Mouse (Mus musculus) lung, postnatal 0 days (tissue): Measurements from ENCODE around the gene Drap1.

Experiments used
- CTCF ChIP-seq: IDR thresholded peaks from 2 replicates; pipeline ENCODE4 v1.5.1; 2016; ENCODE audit warnings: antibody characterized with exemption, mild to moderate bottlenecking
- EP300 ChIP-seq: IDR thresholded peaks from 2 replicates; pipeline ENCODE4 v1.6.1; 2016; ENCODE audit warnings: antibody characterized with exemption, mild to moderate bottlenecking, control low read depth

DNA sequence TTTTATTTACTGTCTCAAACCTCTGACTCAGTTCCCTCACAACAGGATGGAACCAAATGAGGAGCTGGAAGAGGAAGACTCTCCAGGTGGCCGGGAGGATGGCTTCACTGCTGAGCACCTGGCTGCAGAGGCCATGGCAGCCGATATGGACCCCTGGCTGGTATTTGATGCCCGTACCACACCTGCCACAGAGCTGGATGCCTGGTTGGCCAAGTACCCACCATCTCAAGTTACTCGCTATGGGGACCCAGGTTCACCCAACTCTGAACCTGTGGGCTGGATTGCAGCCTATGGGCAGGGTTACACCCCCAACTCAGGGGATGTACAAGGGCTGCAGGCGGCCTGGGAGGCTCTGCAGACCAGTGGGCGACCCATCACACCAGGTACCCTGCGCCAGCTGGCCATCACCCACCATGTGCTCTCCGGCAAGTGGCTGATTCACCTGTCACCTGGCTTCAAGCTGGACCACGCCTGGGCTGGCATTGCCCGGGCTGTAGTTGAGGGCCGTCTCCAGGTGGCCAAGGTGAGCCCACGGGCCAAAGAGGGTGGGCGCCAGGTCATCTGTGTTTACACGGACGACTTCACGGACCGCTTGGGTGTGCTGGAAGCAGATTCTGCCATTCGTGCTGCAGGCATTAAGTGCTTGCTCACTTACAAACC is 1.3 kb upstream of the Drap1 start:
- TF ChIP-seq CTCF = no peak
- TF ChIP-seq EP300 = no peak
